Mouse (Mus musculus): ENCODE data around the gene Ren1. TPM values are rescaled to one million over a fixed set of nuclear protein-coding genes. Genes with fewer than 3 reads are reported as not detected.

Ren1 gene
- polyA plus RNA-seq (2012; rRNA removed) = 0.08 and 0.13 TPM in 2 replicates

- TF ChIP-seq POLR2A (IDR thresholded peaks at IDR 0.05; ENCODE audit: borderline replicate concordance, insufficient read depth, low read length) (no peak), CTCF (IDR thresholded peaks at IDR 0.05; ENCODE audit: borderline replicate concordance, insufficient read depth, low read depth, low read length) (no peak)
- DNase-seq = no peak
- Histone ChIP-seq H3K27ac (ENCODE audit: insufficient read depth, low read length) (no peak within 1 kb of the TSS), H3K4me3 (replicated peaks; ENCODE audit: insufficient read depth, low read depth, low read length) (no peak within 1 kb of the TSS), H3K4me1 (ENCODE audit: control insufficient read depth, insufficient read depth, low read length) (no peaks in the 10 kb centered on the region), H3K27me3 (ENCODE audit: control insufficient read depth, insufficient read depth, low read length) (no peaks in the 10 kb centered on the region)
- 94% methylated on average over 1 of the region's 1 CpGs for WGBS
Measured at GRCm38 (mm10) chr1:133350210-133350609, at the start of gene Ren1. TSS of gene Ren1 (plus strand) at chr1:133350510.

DNA sequence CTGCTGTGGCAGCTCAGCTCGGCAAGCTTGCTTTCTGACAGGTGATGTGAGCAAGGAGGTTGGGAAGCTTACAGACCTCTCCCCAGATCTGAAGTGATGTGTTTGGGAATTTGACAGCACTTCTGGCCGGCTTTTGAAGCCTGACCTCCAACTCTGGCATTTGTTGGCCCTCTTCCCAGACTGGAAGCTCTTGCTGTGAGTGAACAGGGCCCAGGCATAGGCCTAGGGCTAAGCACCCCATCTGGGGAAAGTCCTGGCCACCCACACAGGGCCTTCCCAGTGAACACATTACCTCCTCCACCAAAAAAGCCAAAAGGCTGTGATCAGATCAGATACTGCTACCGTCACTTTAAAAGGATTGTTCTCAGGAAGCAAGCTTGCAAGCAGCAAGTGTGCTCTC, 47.8 kb upstream of the Ren1 start:
- Histone ChIP-seq H3K4me3 (replicated peaks; ENCODE audit: insufficient read depth, low read depth, low read length) (no peak overlapping the region), H3K27ac (ENCODE audit: insufficient read depth, low read length) (no peak overlapping the region), H3K27me3 (ENCODE audit: control insufficient read depth, insufficient read depth, low read length) (no peaks in the 10 kb centered on the region), H3K4me1 (ENCODE audit: control insufficient read depth, insufficient read depth, low read length) (no peaks in the 10 kb centered on the region)
- DNase-seq = peak in 1 of 2 experiments; percentile 44
- WGBS = 47% methylated on average over 3 of the region's 3 CpGs
- TF ChIP-seq POLR2A (IDR thresholded peaks at IDR 0.05; ENCODE audit: borderline replicate concordance, insufficient read depth, low read length) (no peak), CTCF (IDR thresholded peaks at IDR 0.05; ENCODE audit: borderline replicate concordance, insufficient read depth, low read depth, low read length) (no peak)

GRCm38 (mm10) chr1:133306842-133307241, 43.5 kb upstream of the Ren1 start:
- Histone ChIP-seq H3K4me1 (ENCODE audit: control insufficient read depth, insufficient read depth, low read length) (no peaks in the 10 kb centered on the region), H3K27me3 (ENCODE audit: control insufficient read depth, insufficient read depth, low read length) (no peaks in the 10 kb centered on the region), H3K4me3 (replicated peaks; ENCODE audit: insufficient read depth, low read depth, low read length) (no peak overlapping the region), H3K27ac (ENCODE audit: insufficient read depth, low read length) (no peak overlapping the region)
- peak; percentile 77 for TF ChIP-seq CTCF (IDR thresholded peaks at IDR 0.05; ENCODE audit: borderline replicate concordance, insufficient read depth, low read depth, low read length)
- TF ChIP-seq POLR2A (IDR thresholded peaks at IDR 0.05; ENCODE audit: borderline replicate concordance, insufficient read depth, low read length) = no peak
- peak; percentile 72 to 80 for DNase-seq
- WGBS = 5% methylated on average over 4 of the region's 4 CpGs

DNA sequence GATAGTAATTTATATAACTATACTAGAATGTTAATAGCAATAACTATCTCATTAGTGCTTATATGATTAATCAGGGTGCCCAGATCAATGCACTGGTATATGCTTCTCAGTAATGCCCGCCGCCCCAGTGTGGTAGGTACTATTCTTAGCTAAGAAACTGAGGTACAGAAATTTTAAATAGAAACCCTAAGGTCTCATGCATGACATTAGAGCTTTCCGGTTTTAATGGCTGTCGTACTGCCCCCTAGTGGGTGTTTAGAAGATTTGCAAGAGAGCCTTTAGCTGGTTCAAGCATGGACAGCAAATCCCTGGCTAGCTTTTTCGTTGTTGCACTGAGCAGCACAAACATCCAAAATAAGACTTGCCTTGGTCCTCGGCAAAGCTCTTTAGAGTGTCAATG, 43.0 kb upstream of the Ren1 start:
- peak; percentile 40 to 48 for DNase-seq
- H3K27me3 ChIP-seq (ENCODE audit: control insufficient read depth, insufficient read depth, low read length) = no peaks in the 10 kb centered on the region
- 10% methylated on average over 6 of the region's 6 CpGs for WGBS

GRCm38 (mm10) chr1:133309652-133310267, 40.5 kb upstream of the Ren1 start, which contains the start of gene Golt1a:
TSS of gene Golt1a (plus strand) at chr1:133309800.
- H3K27ac ChIP-seq (ENCODE audit: insufficient read depth, low read length) = no peak within 1 kb of the TSS
- no peaks in the 10 kb centered on the region for H3K4me1 ChIP-seq (ENCODE audit: control insufficient read depth, insufficient read depth, low read length)
- TF ChIP-seq POLR2A (IDR thresholded peaks at IDR 0.05; ENCODE audit: borderline replicate concordance, insufficient read depth, low read length) (no peak), CTCF (IDR thresholded peaks at IDR 0.05; ENCODE audit: borderline replicate concordance, insufficient read depth, low read depth, low read length) (no peak)
- WGBS = 76% methylated on average over 14 of the region's 14 CpGs
- no peak within 1 kb of the TSS for H3K4me3 ChIP-seq (replicated peaks; ENCODE audit: insufficient read depth, low read depth, low read length)
- no peak for DNase-seq
- no peaks in the 10 kb centered on the region for H3K27me3 ChIP-seq (ENCODE audit: control insufficient read depth, insufficient read depth, low read length)

More for the DNA sequence above, 43.0 kb upstream of the Ren1 start:
- H3K27ac ChIP-seq (ENCODE audit: insufficient read depth, low read length) = no peak overlapping the region
- no peak for TF ChIP-seq POLR2A (IDR thresholded peaks at IDR 0.05; ENCODE audit: borderline replicate concordance, insufficient read depth, low read length)
- peak; percentile 48 for TF ChIP-seq CTCF (IDR thresholded peaks at IDR 0.05; ENCODE audit: borderline replicate concordance, insufficient read depth, low read depth, low read length)
- no peaks in the 10 kb centered on the region for H3K4me1 ChIP-seq (ENCODE audit: control insufficient read depth, insufficient read depth, low read length)
- H3K4me3 ChIP-seq (replicated peaks; ENCODE audit: insufficient read depth, low read depth, low read length) = no peak overlapping the region

- H3K27me3 ChIP-seq (ENCODE audit: control insufficient read depth, insufficient read depth, low read length) = no peaks in the 10 kb centered on the region
- no peak overlapping the region for H3K4me3 ChIP-seq (replicated peaks; ENCODE audit: insufficient read depth, low read depth, low read length)
- WGBS = 76% methylated on average over 4 of the region's 4 CpGs
- TF ChIP-seq POLR2A (IDR thresholded peaks at IDR 0.05; ENCODE audit: borderline replicate concordance, insufficient read depth, low read length) (no peak), CTCF (IDR thresholded peaks at IDR 0.05; ENCODE audit: borderline replicate concordance, insufficient read depth, low read depth, low read length) (0 out of 2 replicates have a peak, but pooled peaks have one; percentile 6)
- DNase-seq = no peak
- no peaks in the 10 kb centered on the region for H3K4me1 ChIP-seq (ENCODE audit: control insufficient read depth, insufficient read depth, low read length)
- H3K27ac ChIP-seq (ENCODE audit: insufficient read depth, low read length) = no peak overlapping the region
Measured at GRCm38 (mm10) chr1:133311240-133311639, 39.1 kb upstream of the Ren1 start.

DNA sequence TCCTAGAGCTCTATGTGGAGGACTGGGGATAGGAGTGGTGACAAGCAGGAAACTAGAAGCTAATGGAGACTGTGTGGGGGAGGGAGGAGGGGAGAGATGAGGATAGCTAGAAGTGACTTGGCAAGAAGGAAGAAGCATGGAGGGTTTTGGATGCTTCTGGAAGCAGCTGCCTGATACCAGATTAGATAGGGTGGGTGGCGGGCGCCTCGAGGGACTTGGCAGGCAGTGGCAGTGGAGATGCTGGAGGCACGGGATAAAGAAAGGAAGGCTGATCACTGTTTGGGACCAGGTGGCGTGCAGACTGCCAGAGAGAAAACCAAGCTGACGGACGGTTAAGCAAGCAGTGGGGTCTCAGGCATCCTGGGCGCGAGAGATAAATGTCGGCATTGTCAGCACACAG, 38.4 kb upstream of the Ren1 start:
- TF ChIP-seq CTCF (IDR thresholded peaks at IDR 0.05; ENCODE audit: borderline replicate concordance, insufficient read depth, low read depth, low read length) (no peak), POLR2A (IDR thresholded peaks at IDR 0.05; ENCODE audit: borderline replicate concordance, insufficient read depth, low read length) (no peak)
- no peak for DNase-seq
- no peak overlapping the region for H3K27ac ChIP-seq (ENCODE audit: insufficient read depth, low read length)
- H3K27me3 ChIP-seq (ENCODE audit: control insufficient read depth, insufficient read depth, low read length) = no peaks in the 10 kb centered on the region
- 5% methylated on average over 10 of the region's 10 CpGs for WGBS
- H3K4me3 ChIP-seq (replicated peaks; ENCODE audit: insufficient read depth, low read depth, low read length) = no peak overlapping the region
- no peaks in the 10 kb centered on the region for H3K4me1 ChIP-seq (ENCODE audit: control insufficient read depth, insufficient read depth, low read length)

- H3K4me1 ChIP-seq (ENCODE audit: control insufficient read depth, insufficient read depth, low read length) = no peaks in the 10 kb centered on the region
- WGBS = 36% methylated on average over 8 of the region's 8 CpGs
- no peak overlapping the region for H3K27ac ChIP-seq (ENCODE audit: insufficient read depth, low read length)
- no peak overlapping the region for H3K4me3 ChIP-seq (replicated peaks; ENCODE audit: insufficient read depth, low read depth, low read length)
- H3K27me3 ChIP-seq (ENCODE audit: control insufficient read depth, insufficient read depth, low read length) = no peaks in the 10 kb centered on the region
- DNase-seq = peak in 1 of 2 experiments; percentile 18
- TF ChIP-seq POLR2A (IDR thresholded peaks at IDR 0.05; ENCODE audit: borderline replicate concordance, insufficient read depth, low read length) (no peak), CTCF (IDR thresholded peaks at IDR 0.05; ENCODE audit: borderline replicate concordance, insufficient read depth, low read depth, low read length) (peak; percentile 67)
Measured at GRCm38 (mm10) chr1:133314364-133314763, 35.9 kb upstream of the Ren1 start.
